Mouse (Mus musculus): ENCODE data around the gene Slco6d1. TPM values are rescaled to one million over a fixed set of nuclear protein-coding genes. Genes with fewer than 3 reads are reported as not detected.

Slco6d1 gene
- polyA plus RNA-seq, 1 experiment from 2014 or later = not detected

Small RNA genes lying within 50 kb of the gene (microRNA-seq; reads per million reads assigned to microRNA genes)
- not detected for gene Gm26134

Data from stomach, embryonic 15.5 days (tissue).